Mouse (Mus musculus) lung, embryonic 15.5 days (tissue): ENCODE measurements around the gene Il3. TPM values are rescaled to one million over a fixed set of nuclear protein-coding genes. Genes with fewer than 3 reads are reported as not detected.

Source experiments
- ATAC-seq: fragments of 200-750 bp; cut with Nextera tagmentation; 2 replicates; pipeline ENCODE4 v1.8.0; 2017; ENCODE audit warnings: moderate number of reproducible peaks, borderline replicate concordance; ENCODE audit not compliant: low FRiP score, low TSS enrichment; ENCODE audit errors: extremely low read depth
- H3K27ac ChIP-seq: fragments of 300-500 bp; sonication (generic); 2 replicates; pipeline ENCODE4 v1.5.1; 2015; ENCODE audit warnings: moderate library complexity, mild to moderate bottlenecking, inconsistent platforms
- H3K27me3 ChIP-seq: fragments of 300-500 bp; sonication (generic); 2 replicates; pipeline ENCODE4 v1.6.1; 2015; ENCODE audit warnings: inconsistent platforms
- H3K36me3 ChIP-seq: fragments of 300-500 bp; sonication (generic); 2 replicates; pipeline ENCODE4 v1.6.1; 2015; ENCODE audit warnings: inconsistent platforms
- H3K4me1 ChIP-seq: fragments of 300-500 bp; sonication (generic); 2 replicates; pipeline ENCODE4 v1.6.1; 2015; ENCODE audit warnings: inconsistent platforms
- H3K4me2 ChIP-seq: fragments of 300-500 bp; sonication (generic); 2 replicates; pipeline ENCODE4 v1.6.1; 2015; ENCODE audit warnings: inconsistent platforms, mild to moderate bottlenecking, moderate library complexity
- H3K4me3 ChIP-seq: fragments of 300-500 bp; sonication (generic); 2 replicates; pipeline ENCODE4 v1.5.1; 2015; ENCODE audit warnings: mild to moderate bottlenecking, inconsistent platforms
- H3K9ac ChIP-seq: fragments of 300-500 bp; sonication (generic); 2 replicates; pipeline ENCODE4 v1.6.1; 2015; ENCODE audit warnings: inconsistent platforms
- H3K9me3 ChIP-seq: fragments of 300-500 bp; sonication (generic); 2 replicates; pipeline ENCODE4 v1.6.1; 2016; ENCODE audit warnings: inconsistent platforms
- WGBS: fragments of 180-500 bp; shearing (Covaris S2); methylation state at CpG from one replicate; pipeline ENCODE4 v1.1.7; 2015; 5-methylcytosine and 5-hydroxymethylcytosine counted together
- polyA plus RNA-seq: library from polyadenylated mRNA; unstranded; fragments of >200 nt; fragmentation: Nextera tagmentation; extraction: Ambion mirVana; gene quantifications from 2 replicates; pipeline ENCODE4 v1.2.1, GENCODE M21; 2015

Il3 gene
- polyA plus RNA-seq, 1 experiment from 2014 or later = not detected

DNA sequence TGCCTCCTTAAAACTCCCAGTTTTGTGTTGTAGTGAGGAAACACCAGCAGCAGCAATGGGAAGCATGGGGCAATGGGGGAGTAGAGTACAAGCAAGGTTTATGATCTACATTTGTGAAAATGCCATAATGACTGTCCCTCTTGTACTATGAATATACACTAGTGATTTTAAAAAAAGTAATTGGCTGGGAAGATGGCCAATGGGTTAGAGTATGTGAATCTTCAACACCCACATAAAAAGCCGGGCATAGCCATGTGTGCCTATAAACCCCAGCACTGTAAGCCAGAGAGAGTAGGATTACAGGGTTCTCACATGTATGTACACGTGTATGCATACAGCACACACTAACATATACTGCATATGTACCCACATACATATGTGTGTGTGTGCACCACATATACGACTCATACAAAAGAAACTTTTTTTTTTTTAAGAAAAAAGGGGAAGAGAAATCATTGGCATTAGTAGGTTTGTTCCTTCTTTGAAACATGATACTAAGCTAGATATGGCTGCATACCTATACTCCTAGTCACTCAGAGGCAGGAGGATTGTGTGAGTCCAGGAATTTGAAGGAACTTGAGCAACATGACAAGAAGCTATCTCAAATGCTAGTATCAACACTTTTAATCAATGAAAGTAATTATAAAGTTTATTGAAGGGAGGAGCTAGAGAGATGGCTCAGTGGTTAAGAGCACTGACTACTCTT is 2.3 kb upstream of the Il3 start:
- WGBS = 75% methylated on average over 3 of the region's 3 CpGs
- Histone ChIP-seq H3K36me3 (no peaks in the 10 kb centered on the region), H3K27me3 (no peaks in the 10 kb centered on the region), H3K4me1 (no peaks in the 10 kb centered on the region), H3K9me3 (no peaks in the 10 kb centered on the region), H3K4me3 (no peak overlapping the region), H3K4me2 (no peak overlapping the region), H3K27ac (no peak overlapping the region), H3K9ac (no peak overlapping the region)
- ATAC-seq = no peak

DNA sequence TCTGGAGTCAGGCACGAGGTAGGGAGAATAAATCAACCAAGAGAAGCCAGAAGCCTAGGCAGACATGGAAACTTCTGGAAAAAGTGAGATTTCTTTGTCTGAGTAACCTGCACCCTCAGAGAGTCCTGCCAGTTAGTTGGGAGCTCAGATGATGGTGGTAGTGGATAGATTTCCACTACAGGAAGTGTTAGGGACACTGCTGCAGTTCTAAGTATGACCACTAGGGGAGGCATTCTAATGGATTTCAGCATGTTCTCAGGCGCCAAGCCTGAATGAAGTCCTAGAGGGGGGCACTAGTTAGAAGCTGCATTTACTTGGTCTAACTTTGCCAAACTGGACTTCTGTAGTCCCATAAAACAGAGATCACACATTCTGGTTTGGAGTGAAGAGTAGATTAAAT is 2.5 kb downstream of the Il3 start:
- WGBS = 42% methylated on average over 2 of the region's 2 CpGs
- no peak for ATAC-seq
- no peak overlapping the region for H3K4me2 ChIP-seq

DNA sequence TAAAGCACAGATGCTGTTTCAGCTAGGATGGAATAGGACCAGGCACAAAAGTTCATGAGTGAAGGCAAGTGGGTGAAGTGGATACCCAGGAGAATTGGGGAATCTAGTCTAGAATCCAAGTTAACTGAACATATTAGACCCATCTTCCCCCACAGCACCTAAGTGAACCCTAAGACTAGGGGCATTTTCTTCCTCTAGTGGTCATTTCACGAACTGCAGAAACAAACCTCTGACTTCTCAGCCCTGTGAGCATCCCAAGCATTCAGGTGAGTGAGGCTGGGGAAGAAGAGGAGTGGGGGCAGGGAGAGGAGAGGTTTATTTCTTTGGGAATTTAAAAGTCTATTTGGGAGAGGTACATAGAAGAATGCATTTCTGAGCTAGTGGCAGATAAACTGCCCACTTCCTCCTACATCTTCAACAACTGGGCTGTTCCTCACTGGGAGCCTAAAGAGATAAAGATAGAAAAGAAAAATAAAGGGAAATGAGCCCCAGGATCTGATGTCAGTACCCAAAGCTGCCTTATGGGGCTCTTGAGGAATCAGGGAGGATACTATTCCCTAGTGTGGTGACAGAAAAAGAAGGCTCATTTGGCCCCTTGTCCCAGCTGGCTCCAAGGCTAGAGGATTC is 3.6 kb downstream of the Il3 start:
- no peak for ATAC-seq
- Histone ChIP-seq H3K9ac (no peak overlapping the region), H3K36me3 (no peaks in the 10 kb centered on the region), H3K4me3 (no peak overlapping the region), H3K4me2 (no peak overlapping the region), H3K9me3 (no peaks in the 10 kb centered on the region), H3K27me3 (no peaks in the 10 kb centered on the region), H3K27ac (no peak overlapping the region), H3K4me1 (no peaks in the 10 kb centered on the region)
- 19% methylated on average over 1 of the region's 1 CpGs for WGBS

More for the DNA sequence above, 2.5 kb downstream of the Il3 start:
- Histone ChIP-seq H3K4me1 (no peaks in the 10 kb centered on the region), H3K9ac (no peak overlapping the region), H3K9me3 (no peaks in the 10 kb centered on the region), H3K27ac (no peak overlapping the region), H3K27me3 (no peaks in the 10 kb centered on the region), H3K36me3 (no peaks in the 10 kb centered on the region), H3K4me3 (no peak overlapping the region)

DNA sequence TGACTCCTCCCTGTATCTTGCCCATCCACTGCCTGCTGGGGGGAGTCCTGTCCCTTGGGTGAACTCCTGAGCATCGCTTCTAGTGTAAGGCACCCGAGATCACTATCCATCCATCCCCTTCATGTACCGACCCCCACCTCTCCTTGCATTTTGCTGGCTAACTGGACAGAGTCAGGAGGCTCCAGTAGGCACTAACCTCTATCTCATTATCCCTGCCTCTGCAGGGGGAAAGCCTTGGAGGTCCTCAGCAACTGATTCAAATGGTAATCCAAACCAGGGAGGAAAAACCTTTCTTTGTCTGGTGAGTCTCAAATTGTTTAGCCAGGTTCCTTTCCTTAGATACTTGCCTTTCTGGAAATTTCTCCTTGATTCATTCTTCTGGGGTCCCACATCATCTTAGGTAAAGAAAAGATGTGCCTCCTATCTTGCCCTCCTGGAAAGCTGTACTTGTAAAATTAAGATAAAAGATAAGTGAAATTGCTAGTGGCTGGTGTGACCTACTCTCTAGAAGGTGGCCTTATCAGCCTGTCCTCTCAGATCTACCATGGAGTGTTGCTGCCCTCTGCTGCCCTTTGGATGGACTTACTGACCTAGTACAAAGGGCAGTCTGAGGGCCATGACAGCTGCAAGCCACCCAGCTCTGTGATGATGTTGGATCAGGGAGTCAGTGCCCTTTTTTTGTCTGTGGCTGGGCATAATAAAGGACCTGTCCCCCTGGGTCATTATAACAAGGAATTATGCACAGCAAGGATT is 10.3 kb downstream of the Il3 start:
- Histone ChIP-seq H3K36me3 (no peaks in the 10 kb centered on the region), H3K27ac (no peak overlapping the region), H3K9me3 (no peaks in the 10 kb centered on the region), H3K9ac (no peak overlapping the region), H3K4me1 (no peaks in the 10 kb centered on the region), H3K4me2 (no peak overlapping the region), H3K27me3 (no peaks in the 10 kb centered on the region), H3K4me3 (no peak overlapping the region)
- ATAC-seq = no peak
- 61% methylated on average over 3 of the region's 3 CpGs for WGBS

DNA sequence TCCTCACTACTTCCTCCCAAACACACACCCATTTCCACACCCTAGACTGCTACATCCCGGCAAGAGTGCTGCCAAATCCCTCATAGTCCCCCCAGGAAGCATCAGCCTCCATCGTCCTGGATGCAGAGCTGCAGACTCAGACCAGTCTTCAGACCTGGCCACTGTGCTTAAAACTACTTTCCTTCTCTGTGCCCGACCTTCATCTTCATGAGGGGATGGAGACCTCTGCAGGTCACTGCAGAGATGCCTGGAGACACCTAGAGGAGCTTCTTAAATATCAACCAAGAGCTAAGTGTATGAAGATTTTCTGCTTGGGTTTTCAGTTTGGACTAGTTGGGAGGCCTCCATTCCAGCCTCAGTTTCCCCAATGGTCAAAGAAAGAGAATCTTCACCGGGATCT is 13.0 kb downstream of the Il3 start:
- no peak for ATAC-seq
- WGBS = 30% methylated on average over 4 of the region's 4 CpGs
- H3K9me3 ChIP-seq = no peaks in the 10 kb centered on the region
- H3K4me1 ChIP-seq = peaks cover 15% of the 10 kb centered on the region; the same call in 1 of the 2 replicates
- H3K9ac ChIP-seq = no peak overlapping the region
- no peaks in the 10 kb centered on the region for H3K27me3 ChIP-seq
- no peaks in the 10 kb centered on the region for H3K36me3 ChIP-seq
- H3K27ac ChIP-seq = no peak overlapping the region
- no peak overlapping the region for H3K4me3 ChIP-seq
- no peak overlapping the region for H3K4me2 ChIP-seq

DNA sequence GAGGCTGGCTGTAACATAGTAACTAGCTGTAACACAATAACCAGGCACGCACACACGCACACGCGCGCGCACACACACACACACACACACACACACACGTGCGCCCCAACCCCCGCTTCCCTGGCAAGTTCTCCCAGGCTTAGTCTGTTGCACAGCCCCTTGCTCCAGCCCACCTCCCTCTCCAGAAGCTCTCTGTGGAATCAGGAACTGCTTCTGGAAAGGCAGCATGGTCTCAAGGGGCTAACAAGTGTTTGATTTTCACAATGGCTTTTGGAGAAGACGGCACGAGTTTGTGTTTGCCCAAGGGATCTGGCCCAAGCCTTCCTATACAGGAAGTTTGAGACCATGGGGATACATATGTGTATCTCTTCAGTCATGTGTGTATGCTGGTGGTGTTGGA is 16.5 kb downstream of the Il3 start:
- ATAC-seq = peak; percentile 63
- H3K9me3 ChIP-seq = no peaks in the 10 kb centered on the region
- H3K9ac ChIP-seq = no peak overlapping the region
- H3K4me1 ChIP-seq = peaks cover 35% of the 10 kb centered on the region; the same call in 1 of the 2 replicates
- WGBS = 86% methylated on average over 11 of the region's 11 CpGs
- H3K27me3 ChIP-seq = no peaks in the 10 kb centered on the region
- no peak overlapping the region for H3K4me3 ChIP-seq
- H3K36me3 ChIP-seq = no peaks in the 10 kb centered on the region
- H3K4me2 ChIP-seq = peak overlapping the region; percentile 13; the same call in 1 of the 2 replicates
- peak overlapping the region; percentile 80 for H3K27ac ChIP-seq

DNA sequence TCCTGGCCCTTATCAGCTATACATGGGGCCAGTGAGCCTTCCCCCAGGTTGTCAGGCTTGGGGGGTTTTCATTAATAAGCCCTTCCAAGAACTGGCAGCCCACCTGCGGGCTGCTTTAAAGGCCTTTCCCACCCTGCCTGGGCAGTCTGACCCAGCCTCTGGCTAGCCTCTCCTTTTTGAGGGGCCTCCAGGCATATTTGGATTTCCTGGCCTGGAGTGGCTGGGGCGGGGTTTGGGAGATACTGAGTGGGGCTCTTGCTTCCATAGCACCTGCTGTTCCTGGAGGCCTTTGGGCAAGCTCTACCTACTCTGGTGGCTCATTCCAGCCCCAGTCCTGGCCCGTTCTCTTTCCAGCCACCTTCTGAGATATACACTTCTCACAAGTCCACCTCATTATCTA is 17.3 kb downstream of the Il3 start:
- Histone ChIP-seq H3K9ac (no peak overlapping the region), H3K9me3 (no peaks in the 10 kb centered on the region), H3K4me1 (peaks cover 41% of the 10 kb centered on the region; the same call in 1 of the 2 replicates), H3K4me2 (peak overlapping the region; percentile 22), H3K4me3 (no peak overlapping the region), H3K36me3 (no peaks in the 10 kb centered on the region), H3K27ac (peak overlapping the region; percentile 80), H3K27me3 (no peaks in the 10 kb centered on the region)
- WGBS = 57% methylated on average over 3 of the region's 3 CpGs
- ATAC-seq = 0 out of 2 replicates have a peak, but pooled peaks have one; percentile 39

DNA sequence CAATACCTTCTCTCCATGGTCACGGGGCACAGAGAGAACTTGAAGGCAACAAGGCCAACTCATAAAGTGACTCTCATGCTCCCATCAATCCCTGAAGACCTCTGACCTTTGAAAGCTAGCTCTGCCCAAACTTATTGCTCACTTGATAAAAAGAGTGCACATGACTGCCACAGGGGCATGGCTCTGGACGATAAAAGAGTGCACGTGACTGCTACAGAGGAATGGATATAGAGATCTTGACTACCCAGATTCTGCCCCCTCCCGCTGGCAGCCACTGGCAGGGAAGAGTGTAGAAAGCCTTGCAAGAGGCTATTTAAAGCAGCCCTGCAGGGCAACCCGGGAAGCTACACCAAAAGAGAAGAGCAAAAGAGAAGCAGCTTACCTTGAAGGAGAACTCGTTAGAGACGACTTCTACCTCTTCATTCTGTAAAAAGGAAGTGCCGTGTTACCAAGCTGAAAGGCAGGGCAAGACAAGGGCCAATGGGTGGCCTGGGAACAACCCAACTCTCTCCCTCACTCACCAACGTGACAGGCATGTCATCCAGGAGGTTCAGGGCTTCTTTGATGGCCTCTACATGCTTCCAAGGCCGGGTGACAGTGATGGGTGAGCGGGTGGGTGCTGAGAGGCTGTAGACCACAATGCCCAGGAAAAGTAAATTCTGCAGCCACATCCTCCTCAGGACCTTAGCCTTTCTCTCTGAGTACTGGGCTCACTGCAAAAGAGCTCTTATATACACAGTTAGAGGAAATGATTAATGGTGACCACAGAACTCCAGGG is 17.9 kb downstream of the Il3 start, which contains the start of gene Csf2:
TSS of gene Csf2 (minus strand) at position 728 of the 778 bp plus-strand sequence.
- Histone ChIP-seq H3K4me2 (peak within 1 kb of the TSS; percentile 22), H3K27me3 (no peaks in the 10 kb centered on the region), H3K4me1 (peaks cover 41% of the 10 kb centered on the region; the same call in 1 of the 2 replicates), H3K36me3 (no peaks in the 10 kb centered on the region), H3K9ac (no peak within 1 kb of the TSS; the same call in 1 of the 2 replicates), H3K4me3 (no peak within 1 kb of the TSS), H3K9me3 (no peaks in the 10 kb centered on the region), H3K27ac (peak within 1 kb of the TSS; percentile 80)
- WGBS = 27% methylated on average over 11 of the region's 11 CpGs
- ATAC-seq = no peak

DNA sequence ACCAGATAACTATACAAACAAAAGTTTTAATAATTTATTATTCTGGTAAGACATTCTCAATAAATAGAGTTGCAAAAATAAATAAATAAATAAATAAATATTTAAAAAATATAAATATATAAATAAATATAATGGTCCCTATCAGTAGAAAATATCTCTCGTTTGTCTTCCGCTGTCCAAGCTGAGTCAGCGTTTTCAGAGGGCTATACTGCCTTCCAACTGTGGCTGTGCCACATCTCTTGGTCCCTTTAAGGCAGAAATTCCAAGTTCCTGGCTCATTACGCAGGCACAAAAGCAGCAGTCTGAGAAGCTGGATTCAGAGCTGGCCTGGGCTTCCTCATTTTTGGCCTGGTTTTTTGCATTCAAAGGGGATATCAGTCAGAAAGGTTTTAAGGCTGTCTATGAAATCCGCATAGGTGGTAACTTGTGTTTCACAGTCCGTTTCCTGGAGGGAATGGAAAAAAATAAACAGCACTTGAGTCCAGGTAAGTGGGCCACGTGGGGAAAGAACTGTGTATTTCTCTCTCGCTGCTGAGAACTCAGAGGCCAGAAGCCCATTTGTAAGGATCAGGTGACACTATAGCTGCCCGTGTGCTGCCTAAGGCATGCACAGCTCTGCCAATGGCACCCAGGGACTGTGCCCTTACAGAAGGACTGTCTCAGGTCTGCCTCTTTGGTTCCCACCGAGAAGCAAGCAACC is 19.7 kb downstream of the Il3 start:
- Histone ChIP-seq H3K4me2 (no peak overlapping the region), H3K4me3 (no peak overlapping the region), H3K27me3 (no peaks in the 10 kb centered on the region), H3K9ac (no peak overlapping the region), H3K27ac (peak overlapping the region; percentile 75), H3K4me1 (peaks cover 41% of the 10 kb centered on the region; the same call in 1 of the 2 replicates), H3K36me3 (no peaks in the 10 kb centered on the region), H3K9me3 (no peaks in the 10 kb centered on the region)
- WGBS = 51% methylated on average over 10 of the region's 10 CpGs
- 0 out of 2 replicates have a peak, but pooled peaks have one; percentile 33 for ATAC-seq

DNA sequence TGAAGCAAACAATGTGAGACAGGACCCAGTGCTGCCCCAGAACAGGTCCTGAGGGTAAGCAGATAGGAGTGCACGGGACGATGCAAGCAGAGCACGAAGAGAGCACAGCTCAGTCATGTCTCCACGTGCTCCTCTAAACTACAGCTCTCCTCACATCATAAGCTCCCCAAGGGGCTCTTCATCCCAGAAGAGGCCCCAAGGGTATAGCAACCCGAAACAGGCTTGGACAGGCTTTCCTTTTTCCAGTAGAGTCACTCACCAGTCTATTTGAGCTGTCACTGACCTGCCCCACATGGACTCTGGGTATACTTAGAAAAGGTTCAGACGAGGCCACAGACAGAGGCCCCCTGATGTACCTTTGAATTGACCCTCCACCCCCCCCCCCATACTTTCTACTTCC is 22.6 kb downstream of the Il3 start:
- no peak overlapping the region for H3K4me3 ChIP-seq
- no peak overlapping the region for H3K4me2 ChIP-seq
- H3K36me3 ChIP-seq = no peaks in the 10 kb centered on the region
- WGBS = 60% methylated on average over 6 of the region's 6 CpGs
- H3K9ac ChIP-seq = no peak overlapping the region
- H3K27me3 ChIP-seq = no peaks in the 10 kb centered on the region
- no peak for ATAC-seq
- H3K4me1 ChIP-seq = peaks cover 29% of the 10 kb centered on the region; the same call in 1 of the 2 replicates
- no peaks in the 10 kb centered on the region for H3K9me3 ChIP-seq
- no peak overlapping the region for H3K27ac ChIP-seq

DNA sequence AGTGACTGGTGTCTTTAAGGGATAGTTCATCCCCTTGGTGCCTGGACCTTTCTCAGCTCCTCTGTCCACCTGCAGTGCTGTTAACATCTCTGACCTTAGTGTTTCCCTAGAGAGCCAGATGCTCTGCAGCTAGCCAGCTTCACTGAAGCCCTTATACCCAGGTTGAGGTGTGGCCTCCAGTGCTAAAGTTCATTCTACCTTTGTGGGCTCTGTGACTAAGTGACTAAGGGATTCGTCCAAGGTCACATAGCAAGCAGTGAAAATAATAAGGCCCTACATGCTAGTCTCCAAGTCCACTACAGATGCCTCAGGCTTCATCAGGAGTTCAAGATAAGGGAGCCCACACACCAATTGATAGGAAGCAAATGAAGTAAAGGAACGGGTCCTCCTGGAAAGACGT is 24.6 kb downstream of the Il3 start:
- Histone ChIP-seq H3K27ac (no peak overlapping the region), H3K4me1 (peaks cover 12% of the 10 kb centered on the region; the same call in 1 of the 2 replicates), H3K27me3 (no peaks in the 10 kb centered on the region), H3K9me3 (no peaks in the 10 kb centered on the region), H3K4me2 (no peak overlapping the region), H3K36me3 (no peaks in the 10 kb centered on the region), H3K9ac (no peak overlapping the region), H3K4me3 (no peak overlapping the region)
- no peak for ATAC-seq
- WGBS = 70% methylated on average over 3 of the region's 3 CpGs
